Mouse (Mus musculus) kidney, adult 9 months (tissue): ENCODE measurements around the gene Olfr1410.

Experiments
- DNase-seq: peaks from one replicate; pipeline ENCODE4 v3.0.0; 2022

Olfr1410 gene

GRCm38 (mm10) chr1:92641514-92642272 lies 36.1 kb downstream of the Olfr1410 start, which contains the start of gene Cops9:
Cops9 (minus strand) TSS chr1:92641985.
- DNase-seq = peak; percentile 91

GRCm38 (mm10) chr1:92643691-92644090 lies 38.1 kb downstream of the Olfr1410 start:
- DNase-seq = no peak

GRCm38 (mm10) chr1:92644916-92645315 lies 39.3 kb downstream of the Olfr1410 start:
- DNase-seq = no peak

- DNase-seq = no peak
Observed at GRCm38 (mm10) chr1:92646111-92646510, 40.5 kb downstream of the Olfr1410 start.

GRCm38 (mm10) chr1:92646601-92647000 lies 41.0 kb downstream of the Olfr1410 start:
- DNase-seq = no peak

- no peak for DNase-seq
Observed at GRCm38 (mm10) chr1:92647026-92647425, 41.4 kb downstream of the Olfr1410 start.

- peak; percentile 61 for DNase-seq
Observed at GRCm38 (mm10) chr1:92647752-92648151, 42.2 kb downstream of the Olfr1410 start.

GRCm38 (mm10) chr1:92648197-92648596 lies 42.6 kb downstream of the Olfr1410 start:
- no peak for DNase-seq

GRCm38 (mm10) chr1:92648673-92649072 lies 43.1 kb downstream of the Olfr1410 start, which contains the start of gene Otos:
Otos (minus strand) TSS chr1:92648841.
- peak; percentile 60 for DNase-seq

GRCm38 (mm10) chr1:92651467-92651866 lies 45.9 kb downstream of the Olfr1410 start:
- DNase-seq = no peak

GRCm38 (mm10) chr1:92653179-92653578 lies 47.6 kb downstream of the Olfr1410 start:
- no peak for DNase-seq

GRCm38 (mm10) chr1:92654676-92655075 lies 49.1 kb downstream of the Olfr1410 start:
- no peak for DNase-seq

- no peak for DNase-seq
Observed at GRCm38 (mm10) chr1:92657025-92657820, 51.6 kb downstream of the Olfr1410 start.

- DNase-seq = no peak
Observed at GRCm38 (mm10) chr1:92659392-92659791, 53.8 kb downstream of the Olfr1410 start.
